Mouse (Mus musculus): Measurements from ENCODE around the gene Ccin. TPM values are rescaled to one million over a fixed set of nuclear protein-coding genes. Genes with fewer than 3 reads are reported as not detected.

Ccin gene
- polyA plus RNA-seq, 1 experiment from 2014 or later: not detected

- Histone ChIP-seq H3K9me3 (no peaks in the 10 kb centered on the region), H3K36me3 (peaks cover 91% of the 10 kb centered on the region), H3K27ac (no peak overlapping the region), H3K9ac (no peak overlapping the region), H3K4me1 (no peaks in the 10 kb centered on the region), H3K27me3 (no peaks in the 10 kb centered on the region), H3K4me3 (no peak overlapping the region), H3K4me2 (no peak overlapping the region)
- 92% methylated on average over 9 of the region's 9 CpGs for WGBS
- ATAC-seq (ENCODE audit: borderline replicate concordance, extremely low read depth, low FRiP score, low TSS enrichment): no peak
These were observed 40.4 kb downstream of the Ccin start for GRCm38 (mm10) chr4:44023681-44024080.

GRCm38 (mm10) chr4:44024241-44024640, 41.0 kb downstream of the Ccin start:
- ATAC-seq (ENCODE audit: borderline replicate concordance, extremely low read depth, low FRiP score, low TSS enrichment): no peak
- no peak overlapping the region for H3K4me3 ChIP-seq

GRCm38 (mm10) chr4:44025570-44025969, 42.3 kb downstream of the Ccin start:
- Histone ChIP-seq H3K9me3 (no peaks in the 10 kb centered on the region), H3K27ac (no peak overlapping the region), H3K36me3 (peaks cover 76% of the 10 kb centered on the region), H3K9ac (no peak overlapping the region), H3K27me3 (no peaks in the 10 kb centered on the region), H3K4me1 (no peaks in the 10 kb centered on the region), H3K4me3 (no peak overlapping the region), H3K4me2 (no peak overlapping the region)
- no peak for ATAC-seq (ENCODE audit: borderline replicate concordance, extremely low read depth, low FRiP score, low TSS enrichment)
- WGBS: 95% methylated on average over 6 of the region's 6 CpGs

More at GRCm38 (mm10) chr4:44024241-44024640, 41.0 kb downstream of the Ccin start:
- H3K9ac ChIP-seq: no peak overlapping the region
- H3K36me3 ChIP-seq: peaks cover 85% of the 10 kb centered on the region
- H3K4me1 ChIP-seq: no peaks in the 10 kb centered on the region
- WGBS: 95% methylated on average over 6 of the region's 6 CpGs
- H3K27me3 ChIP-seq: no peaks in the 10 kb centered on the region
- no peak overlapping the region for H3K27ac ChIP-seq
- H3K4me2 ChIP-seq: no peak overlapping the region
- H3K9me3 ChIP-seq: no peaks in the 10 kb centered on the region

GRCm38 (mm10) chr4:44028303-44029135, 45.2 kb downstream of the Ccin start:
- Histone ChIP-seq H3K27ac (no peak overlapping the region), H3K36me3 (peaks cover 72% of the 10 kb centered on the region), H3K4me3 (no peak overlapping the region), H3K4me2 (no peak overlapping the region), H3K4me1 (no peaks in the 10 kb centered on the region), H3K27me3 (no peaks in the 10 kb centered on the region), H3K9me3 (no peaks in the 10 kb centered on the region), H3K9ac (no peak overlapping the region)
- WGBS: 48% methylated on average over 16 of the region's 16 CpGs
- no peak for ATAC-seq (ENCODE audit: borderline replicate concordance, extremely low read depth, low FRiP score, low TSS enrichment)

GRCm38 (mm10) chr4:44029661-44030066, 46.4 kb downstream of the Ccin start:
- no peak overlapping the region for H3K4me2 ChIP-seq
- no peak overlapping the region for H3K4me3 ChIP-seq
- H3K4me1 ChIP-seq: no peaks in the 10 kb centered on the region
- 92% methylated on average over 15 of the region's 15 CpGs for WGBS
- no peak overlapping the region for H3K9ac ChIP-seq
- peaks cover 63% of the 10 kb centered on the region for H3K36me3 ChIP-seq
- no peaks in the 10 kb centered on the region for H3K9me3 ChIP-seq
- no peaks in the 10 kb centered on the region for H3K27me3 ChIP-seq
- H3K27ac ChIP-seq: no peak overlapping the region
- ATAC-seq (ENCODE audit: borderline replicate concordance, extremely low read depth, low FRiP score, low TSS enrichment): no peak

GRCm38 (mm10) chr4:44031521-44031920, 48.2 kb downstream of the Ccin start:
- Histone ChIP-seq H3K4me3 (no peak overlapping the region), H3K9me3 (no peaks in the 10 kb centered on the region), H3K4me2 (no peak overlapping the region), H3K27me3 (no peaks in the 10 kb centered on the region), H3K9ac (no peak overlapping the region), H3K4me1 (no peaks in the 10 kb centered on the region), H3K36me3 (peaks cover 51% of the 10 kb centered on the region), H3K27ac (no peak overlapping the region)
- ATAC-seq (ENCODE audit: borderline replicate concordance, extremely low read depth, low FRiP score, low TSS enrichment): no peak
- 85% methylated on average over 5 of the region's 5 CpGs for WGBS

Other genes starting within 250 kb of the Ccin start
- not detected in 2 replicates for gene Olfr159, start 212.5 kb upstream of the Ccin start, polyA plus RNA-seq (2015; fragmentation: Nextera tagmentation; extraction: Ambion mirVana)
- gene Olfr156, start 159.6 kb upstream of the Ccin start, polyA plus RNA-seq (2015; fragmentation: Nextera tagmentation; extraction: Ambion mirVana): not detected in 2 replicates
- gene Olfr157, start 143.3 kb upstream of the Ccin start, polyA plus RNA-seq (2015; fragmentation: Nextera tagmentation; extraction: Ambion mirVana): not detected in 2 replicates
- gene Olfr155, start 131.9 kb upstream of the Ccin start, polyA plus RNA-seq (2015; fragmentation: Nextera tagmentation; extraction: Ambion mirVana): not detected in 2 replicates
- 23.0 and 23.2 TPM in 2 replicates for gene Reck, start 108.0 kb upstream of the Ccin start, polyA plus RNA-seq (2015; fragmentation: Nextera tagmentation; extraction: Ambion mirVana)
- gene Glipr2, start 26.1 kb upstream of the Ccin start, polyA plus RNA-seq (2015; fragmentation: Nextera tagmentation; extraction: Ambion mirVana): 66.8 and 67.9 TPM in 2 replicates
- 223 TPM in 2 replicates for gene Clta, start 21.0 kb downstream of the Ccin start, polyA plus RNA-seq (2015; fragmentation: Nextera tagmentation; extraction: Ambion mirVana)
- 40.0 and 43.1 TPM in 2 replicates for gene Gne, start 100.7 kb downstream of the Ccin start, polyA plus RNA-seq (2015; fragmentation: Nextera tagmentation; extraction: Ambion mirVana)